Mouse (Mus musculus) urinary bladder, postnatal 10 days (tissue): Measurements from ENCODE around the gene Zmym3.

Source experiments
- DNase-seq: peaks from one replicate; pipeline ENCODE4 v3.0.0; 2022; ENCODE audit warnings: low spot score

Gene Zmym3

DNA sequence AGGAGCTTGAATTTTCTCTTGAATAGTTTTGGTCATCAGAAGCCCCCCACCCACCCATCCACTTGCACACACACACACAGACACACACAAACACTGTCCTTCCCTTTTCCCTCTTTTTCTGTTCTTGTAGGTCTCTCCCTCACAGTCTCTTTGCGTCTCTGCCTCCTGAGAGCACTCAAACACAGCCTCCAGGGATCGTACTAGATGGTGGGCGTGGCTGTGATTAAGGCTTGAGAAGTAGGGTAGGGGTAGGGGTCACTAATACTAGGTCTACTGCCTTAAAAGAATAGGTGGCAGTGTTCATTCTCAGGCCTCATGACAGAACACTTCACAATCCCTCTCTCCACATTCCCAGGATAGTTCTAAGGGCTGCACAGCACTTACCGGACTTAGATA lies at the start of gene Zmym3:
TSS of gene Zmym3 (minus strand) at position 150 of the 396 bp plus-strand sequence.
- DNase-seq = no peak

DNA sequence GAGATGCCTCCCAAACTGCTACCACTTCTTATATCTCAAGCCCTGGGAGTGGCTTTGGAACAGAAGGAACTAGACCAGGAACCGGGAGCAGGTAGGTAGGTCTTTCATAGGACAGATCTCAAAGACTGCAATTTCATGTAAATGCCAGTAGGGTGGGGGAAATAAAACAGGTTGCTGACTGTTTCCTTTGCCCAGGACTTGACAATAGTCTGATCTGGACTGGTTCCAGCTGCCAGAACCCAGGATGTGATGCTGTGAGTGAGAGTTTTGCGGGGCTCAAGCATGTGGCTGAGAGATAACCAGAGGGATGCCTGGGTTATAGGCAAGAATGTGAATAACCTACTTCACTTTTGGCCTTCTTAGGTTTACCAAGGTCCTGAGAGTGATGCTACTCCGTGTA lies 30.9 kb upstream of the Zmym3 start:
- DNase-seq = no peak

DNA sequence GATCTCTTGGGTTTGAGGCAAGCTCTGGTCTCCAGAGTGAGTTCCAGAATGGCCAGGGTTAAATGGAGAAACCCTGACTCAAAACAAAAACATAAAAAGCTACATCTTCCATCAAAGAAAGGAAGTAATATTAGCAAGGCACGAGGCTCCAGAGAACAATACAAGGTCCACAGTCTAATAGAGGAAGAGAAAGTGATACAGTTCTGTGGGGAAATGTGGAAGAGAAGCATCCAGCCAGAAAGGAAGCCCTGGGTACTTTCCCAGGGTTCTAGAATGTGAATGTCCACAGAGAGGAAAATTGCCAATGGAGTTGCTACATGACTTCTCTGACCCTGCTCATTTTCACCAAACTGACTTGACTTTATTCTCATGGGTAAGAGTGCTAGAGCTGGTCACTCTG lies 30.5 kb upstream of the Zmym3 start:
- no peak for DNase-seq

GRCm38 (mm10) chrX:101448886-101449475 lies 28.3 kb upstream of the Zmym3 start, which contains the start of gene Itgb1bp2:
Itgb1bp2 (plus strand) TSS chrX:101449088.
- no peak for DNase-seq

- no peak for DNase-seq
Observed at GRCm38 (mm10) chrX:101429976-101430375, 9.3 kb upstream of the Zmym3 start.

- peak; percentile 11 for DNase-seq
Observed at GRCm38 (mm10) chrX:101429142-101429949, 8.7 kb upstream of the Zmym3 start, which contains the start of gene Nono. Nono (plus strand) TSS chrX:101429318.

GRCm38 (mm10) chrX:101428785-101429141 lies 8.1 kb upstream of the Zmym3 start:
- DNase-seq = no peak

GRCm38 (mm10) chrX:101427774-101428173 lies 7.1 kb upstream of the Zmym3 start:
- DNase-seq = no peak

- DNase-seq = no peak
Observed at GRCm38 (mm10) chrX:101423462-101423861, 2.8 kb upstream of the Zmym3 start.

- peak; percentile 54 for DNase-seq
Observed at GRCm38 (mm10) chrX:101419725-101420699, 637 bp downstream of the Zmym3 start.

GRCm38 (mm10) chrX:101418946-101419724 lies 1.5 kb downstream of the Zmym3 start:
- no peak for DNase-seq

DNA sequence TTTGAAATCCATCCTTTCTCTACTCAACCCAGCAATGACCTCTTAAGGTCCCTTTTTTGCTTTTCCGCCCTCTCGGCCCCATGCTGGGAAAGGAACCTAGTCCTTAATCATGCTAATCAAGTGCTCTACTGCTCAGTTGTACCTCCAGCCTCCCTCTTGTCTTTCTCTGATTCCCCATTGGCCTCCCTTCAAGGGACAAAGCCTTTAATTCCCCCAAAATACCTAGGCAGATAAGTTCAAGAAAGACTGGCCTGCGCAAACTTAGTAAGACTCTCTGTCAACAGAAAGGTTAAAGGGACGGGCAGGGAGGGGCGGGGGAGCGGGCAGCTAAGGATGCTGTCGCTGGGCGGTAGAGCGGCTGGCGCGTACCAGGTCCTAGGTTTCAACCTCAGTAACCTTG lies 24.2 kb downstream of the Zmym3 start:
- DNase-seq = no peak

DNA sequence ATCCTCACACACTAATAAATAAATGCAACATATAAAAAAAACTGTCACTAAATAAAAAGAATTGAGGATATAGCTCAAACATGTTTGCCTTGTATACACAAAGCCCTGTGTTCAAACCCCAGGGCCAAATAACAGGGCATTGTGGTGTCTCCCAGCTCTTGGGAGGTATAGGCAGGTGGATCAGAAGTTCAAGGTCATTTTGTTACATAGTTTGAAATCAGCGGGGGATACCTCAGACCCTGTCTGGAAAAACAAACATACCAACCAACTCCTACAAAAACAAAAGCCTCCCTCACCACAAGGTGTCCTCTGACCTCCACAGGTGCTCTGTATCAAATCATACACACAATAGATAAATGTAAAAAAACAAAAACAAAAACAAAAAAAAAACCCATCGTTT lies 26.3 kb downstream of the Zmym3 start:
- DNase-seq = no peak

- no peak for DNase-seq
Observed at GRCm38 (mm10) chrX:101388866-101389537, 31.6 kb downstream of the Zmym3 start.

- no peak for DNase-seq
Observed at GRCm38 (mm10) chrX:101386222-101386621, 34.4 kb downstream of the Zmym3 start.

GRCm38 (mm10) chrX:101384439-101385137 lies 36.1 kb downstream of the Zmym3 start:
- no peak for DNase-seq

- no peak for DNase-seq
Observed at GRCm38 (mm10) chrX:101383455-101383854, 37.2 kb downstream of the Zmym3 start.

DNA sequence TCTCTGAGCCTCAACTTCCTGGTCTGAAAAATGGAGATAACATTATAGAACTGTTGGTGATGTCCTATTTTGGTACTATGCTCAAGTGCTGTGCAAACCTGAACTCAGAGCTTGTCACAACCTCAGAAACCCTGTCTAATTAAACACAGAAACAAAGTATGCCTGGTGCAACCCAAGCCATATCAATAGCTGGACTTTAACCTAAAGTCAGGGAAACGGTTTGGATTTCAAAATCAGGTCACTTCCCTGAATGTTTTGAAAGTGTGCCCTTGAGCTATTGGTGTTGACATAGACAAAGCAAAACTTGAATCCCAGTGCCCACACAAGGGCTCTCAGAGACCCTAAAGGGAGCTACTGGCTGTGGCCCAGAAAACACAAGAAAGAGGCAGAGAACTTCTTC lies 40.9 kb downstream of the Zmym3 start:
- DNase-seq = no peak

- DNase-seq = no peak
Observed at GRCm38 (mm10) chrX:101377076-101377475, 43.6 kb downstream of the Zmym3 start.

- DNase-seq = no peak
Observed at GRCm38 (mm10) chrX:101376190-101376968, 44.3 kb downstream of the Zmym3 start, which contains the start of gene Gjb1. Gjb1 (plus strand) TSS chrX:101376378.
